Mouse (Mus musculus) cerebellum, postnatal 36 days (tissue): Measurements from ENCODE around the gene Fgf10.

Experiments
- DNase-seq, 2 experiments: peaks; one replicate each; pipeline ENCODE4 v3.0.0; 2021 to 2022; ENCODE audit warnings: mixed read lengths in 2 of 2

Fgf10 gene

DNA sequence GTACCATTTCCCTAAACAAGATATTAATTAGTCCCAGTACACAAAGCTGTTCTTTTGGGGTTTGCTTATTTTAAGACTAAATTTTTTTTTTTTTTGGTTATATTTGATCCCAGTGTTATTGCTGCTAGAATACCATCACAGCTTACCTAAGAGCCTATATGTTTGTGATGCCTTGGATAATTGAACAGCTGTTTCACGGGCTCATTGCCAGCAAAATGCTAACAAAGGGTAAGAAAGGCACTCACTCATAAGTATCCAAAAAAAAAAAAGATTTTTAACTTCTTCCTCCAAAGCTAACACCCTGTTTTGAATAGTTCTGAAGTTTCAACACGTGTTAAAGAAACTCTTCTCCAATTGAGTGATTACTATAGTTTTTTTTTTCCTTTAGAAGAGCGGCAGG, 48.8 kb downstream of the Fgf10 start:
- DNase-seq, result no peak

GRCm38 (mm10) chr13:118721668-118722067, 52.1 kb downstream of the Fgf10 start:
- DNase-seq, result no peak

GRCm38 (mm10) chr13:118731850-118732552, 62.4 kb downstream of the Fgf10 start:
- DNase-seq, result no peak

DNA sequence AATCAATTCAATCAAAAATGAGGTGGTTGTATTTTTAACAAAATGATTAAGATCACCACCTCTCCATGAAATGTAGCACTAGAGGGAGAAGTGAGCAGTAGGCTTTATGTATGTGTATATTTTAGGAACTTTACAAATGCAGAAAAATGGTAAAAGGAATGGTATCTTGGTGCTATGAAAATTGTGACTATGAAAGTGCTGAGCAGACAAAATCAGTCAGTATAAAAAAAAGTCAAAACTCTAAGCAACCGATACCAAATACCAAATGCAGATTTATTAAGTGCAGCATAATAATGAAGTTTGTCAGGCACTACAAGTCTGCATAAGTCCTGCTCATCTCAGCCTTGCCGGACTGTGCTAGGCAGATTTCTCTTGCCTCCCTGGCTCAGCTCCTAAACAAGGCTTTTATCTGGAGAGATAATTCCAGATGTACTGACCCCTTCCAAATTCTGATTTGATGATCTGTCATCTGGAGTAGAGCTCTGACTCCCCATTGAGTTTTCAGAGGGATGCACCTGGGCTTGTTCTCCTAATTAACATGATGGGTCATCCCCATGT, 70.3 kb downstream of the Fgf10 start:
- no peak for DNase-seq

DNA sequence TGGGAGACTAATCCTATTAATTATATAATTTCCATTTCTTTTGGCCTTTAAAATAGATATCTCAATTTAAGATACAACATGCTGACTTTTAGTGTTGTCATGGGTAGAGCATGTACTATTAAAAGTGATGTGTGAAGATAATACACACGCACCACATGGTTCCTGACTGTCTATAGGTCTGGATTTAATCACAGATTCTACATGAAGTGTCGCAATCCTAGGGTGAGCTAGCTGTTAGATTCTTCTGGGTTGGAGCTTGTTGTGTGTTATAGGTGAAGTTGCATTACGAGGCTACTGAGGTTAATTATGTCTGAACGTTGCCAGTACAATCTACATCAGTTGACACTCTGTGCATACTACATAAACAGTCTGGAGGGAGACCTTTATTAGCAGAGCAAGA, 73.2 kb downstream of the Fgf10 start:
- DNase-seq, result no peak

- no peak for DNase-seq
Measured at GRCm38 (mm10) chr13:118744806-118745205, 75.2 kb downstream of the Fgf10 start.

GRCm38 (mm10) chr13:118746427-118746826, 76.8 kb downstream of the Fgf10 start:
- DNase-seq, result no peak

GRCm38 (mm10) chr13:118754024-118754423, 84.4 kb downstream of the Fgf10 start:
- DNase-seq, result no peak

- DNase-seq, result no peak
Measured at GRCm38 (mm10) chr13:118759021-118759420, 89.4 kb downstream of the Fgf10 start.

DNA sequence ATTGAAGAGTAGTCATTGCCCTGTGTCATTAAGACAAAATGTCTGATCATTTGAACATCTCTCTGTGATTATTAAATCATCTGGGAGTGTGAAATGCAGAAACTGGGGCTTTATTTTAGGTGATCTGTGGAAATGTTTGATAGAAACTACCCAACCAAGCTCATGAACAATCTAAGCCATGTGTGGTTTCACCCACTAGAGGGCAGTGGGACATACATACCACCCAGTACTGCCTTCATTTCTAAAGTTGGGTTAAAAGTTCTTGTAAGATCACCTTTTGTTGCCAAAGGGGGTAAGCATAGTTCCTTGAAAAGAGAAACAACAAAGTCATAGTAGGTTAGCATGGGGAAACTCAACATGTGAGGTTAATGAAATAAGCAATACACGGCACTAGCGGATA, 93.4 kb downstream of the Fgf10 start:
- DNase-seq, result no peak

DNA sequence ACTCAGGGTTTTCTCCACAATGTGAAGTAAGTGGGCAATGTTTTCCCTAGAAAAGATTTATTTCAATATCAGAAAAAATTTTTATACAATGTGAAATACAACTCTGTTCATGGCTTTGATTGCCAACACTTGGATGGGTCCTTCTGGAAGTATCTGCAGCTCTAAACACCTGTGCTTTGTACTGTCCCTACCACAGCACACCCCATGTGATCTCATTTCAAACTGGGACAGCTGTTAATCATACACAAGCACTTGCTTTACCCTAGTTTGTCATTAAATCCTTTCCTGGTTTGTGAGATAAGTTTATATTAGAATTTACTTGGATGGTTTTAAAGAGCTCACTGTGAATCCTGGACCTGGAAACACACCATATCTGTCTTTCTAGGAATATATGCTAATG, 102.6 kb downstream of the Fgf10 start:
- no peak for DNase-seq

- DNase-seq, result no peak
Measured at GRCm38 (mm10) chr13:118775148-118775547, 105.6 kb downstream of the Fgf10 start.

DNA sequence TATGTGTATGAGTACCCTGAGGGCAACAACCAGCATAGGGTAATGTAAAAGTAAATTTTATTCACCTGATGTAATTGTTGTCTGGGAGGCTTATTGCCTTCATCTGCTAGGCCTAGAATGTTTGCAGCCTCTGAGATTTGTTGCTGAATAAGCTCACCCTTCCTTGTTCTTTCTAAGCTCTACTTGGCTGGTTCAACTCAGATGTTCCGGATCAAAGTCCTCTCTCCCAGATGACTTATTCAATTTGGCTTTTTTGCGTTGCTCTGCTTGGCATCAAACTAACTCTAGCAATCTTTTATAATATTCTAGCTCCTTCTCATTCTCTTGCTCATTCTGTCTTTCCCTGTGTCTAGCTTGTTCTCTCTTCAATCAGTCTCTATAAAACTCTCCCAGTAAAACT, 109.6 kb downstream of the Fgf10 start:
- DNase-seq, result no peak

GRCm38 (mm10) chr13:118791753-118792152, 122.2 kb downstream of the Fgf10 start:
- DNase-seq, result no peak

GRCm38 (mm10) chr13:118792198-118792597, 122.6 kb downstream of the Fgf10 start:
- no peak for DNase-seq

DNA sequence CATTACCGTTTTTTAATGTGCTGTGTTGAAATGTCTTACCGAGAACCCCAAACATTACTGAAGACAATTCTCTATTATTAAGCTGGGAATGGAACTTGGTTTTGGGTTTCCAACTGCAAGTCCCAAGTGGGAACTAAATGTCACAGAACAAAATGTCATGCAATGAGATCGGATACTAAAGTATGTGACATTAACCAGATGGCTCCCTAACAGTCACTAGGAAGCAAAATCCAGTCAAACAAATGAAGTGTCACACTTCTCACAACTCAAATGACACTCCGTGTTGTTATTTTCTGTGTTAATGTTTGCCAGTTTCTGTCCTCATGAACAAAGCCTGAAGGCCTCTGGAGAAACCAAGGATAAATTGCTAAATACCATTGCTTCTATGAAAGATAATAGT, 130.6 kb downstream of the Fgf10 start:
- no peak for DNase-seq

- DNase-seq, result no peak
Measured at GRCm38 (mm10) chr13:118806662-118807061, 137.1 kb downstream of the Fgf10 start.

GRCm38 (mm10) chr13:118819785-118820184, 150.2 kb downstream of the Fgf10 start:
- no peak for DNase-seq

GRCm38 (mm10) chr13:118823113-118823512, 153.5 kb downstream of the Fgf10 start:
- no peak for DNase-seq

GRCm38 (mm10) chr13:118825102-118825501, 155.5 kb downstream of the Fgf10 start:
- no peak for DNase-seq

DNA sequence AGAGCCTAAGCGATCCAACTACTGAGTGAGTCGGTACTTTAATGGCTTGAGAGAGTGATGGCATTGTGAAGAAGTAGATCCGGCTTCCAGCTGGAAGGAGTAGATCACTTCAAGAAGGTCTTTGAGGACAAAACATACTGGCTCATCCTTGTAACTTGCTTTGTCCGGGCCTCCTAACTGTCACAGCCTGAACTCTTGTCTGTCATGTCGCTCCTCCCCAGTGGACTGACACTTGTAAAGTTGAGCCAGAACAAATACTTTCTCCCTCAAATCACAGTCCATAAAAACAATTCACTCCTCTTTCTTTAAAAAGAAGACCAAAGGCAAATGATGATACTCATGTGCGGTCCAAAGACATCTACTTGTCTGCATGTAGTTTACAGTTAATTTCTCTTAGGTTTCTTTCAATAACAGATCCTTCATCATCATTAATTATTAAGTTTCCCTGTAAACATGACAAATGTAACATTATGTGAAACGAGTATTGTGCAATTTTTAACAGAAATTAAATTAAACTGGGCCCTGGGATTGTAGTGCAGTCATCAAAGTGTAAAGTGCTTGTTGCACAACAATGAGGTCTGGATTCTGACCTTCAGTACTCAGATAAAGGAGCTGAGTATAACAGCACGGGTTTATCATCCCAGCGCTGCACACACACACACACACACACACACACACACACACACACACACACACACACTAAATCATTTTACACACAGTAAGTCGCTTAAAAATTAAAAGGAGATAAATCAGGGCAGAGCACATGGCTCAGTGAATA, 159.2 kb downstream of the Fgf10 start:
- no peak for DNase-seq

- DNase-seq, result no peak
Measured at GRCm38 (mm10) chr13:118834021-118834420, 164.4 kb downstream of the Fgf10 start.

- DNase-seq, result peak in 1 of 2 experiments; percentile 2
Measured at GRCm38 (mm10) chr13:118835078-118835477, 165.5 kb downstream of the Fgf10 start.
